Mouse (Mus musculus) E14TG2a.4 (cell line): Measurements from ENCODE around the gene Bco1.

ENCODE experiments used
- H3K27me3 ChIP-seq: 2 replicates; pipeline ENCODE4 v1.6.1; 2014; ENCODE audit warnings: low read length, control low read depth; ENCODE audit not compliant: insufficient read depth
- H3K36me3 ChIP-seq: 2 replicates; pipeline ENCODE4 v1.6.1; 2014; ENCODE audit warnings: low read length, control low read depth; ENCODE audit not compliant: insufficient read depth
- H3K4me1 ChIP-seq: replicated peaks from 2 replicates; pipeline ENCODE4 v1.6.1; 2014; ENCODE audit warnings: low read depth, low read length, control low read depth
- H3K4me3 ChIP-seq: replicated peaks from 2 replicates; pipeline ENCODE4 v1.5.1; 2014; ENCODE audit warnings: mild to moderate bottlenecking, low read length
- H3K9me3 ChIP-seq: 2 replicates; pipeline ENCODE4 v1.6.1; 2014; ENCODE audit warnings: low read length, control low read depth
- CTCF ChIP-seq: conservative IDR thresholded peaks from 2 replicates; pipeline ENCODE4 v1.5.1; 2014; ENCODE audit warnings: low read length
- NANOG ChIP-seq: IDR thresholded peaks from 2 replicates; pipeline ENCODE4 v1.6.1; 2014; ENCODE audit warnings: borderline replicate concordance, low read length, mixed read lengths
- POU5F1 ChIP-seq: IDR thresholded peaks from 2 replicates; pipeline ENCODE4 v1.6.1; 2014; ENCODE audit warnings: low read length, borderline replicate concordance

The Bco1 gene

DNA sequence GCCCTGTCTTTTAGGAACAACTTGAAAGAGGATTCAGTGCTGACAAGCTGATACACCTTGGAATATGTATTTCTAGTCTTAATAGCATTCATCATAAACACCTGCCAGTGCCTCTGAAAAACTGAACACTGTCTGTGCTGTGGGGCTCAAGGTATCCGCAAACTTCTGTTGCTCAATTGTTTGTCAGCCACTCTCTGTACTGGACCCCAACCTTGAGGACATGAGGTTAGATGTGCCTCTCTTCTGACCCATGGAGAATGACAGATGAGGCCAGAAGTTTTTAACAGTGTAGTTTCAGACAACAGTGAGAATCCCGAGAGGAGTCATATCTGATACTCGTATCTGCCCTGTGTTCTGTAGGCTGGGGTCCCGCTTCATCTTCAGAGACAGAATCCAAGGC lies 69.9 kb downstream of the Bco1 start:
- Histone ChIP-seq H3K4me1 (peaks cover 19% of the 10 kb centered on the region), H3K9me3 (no peaks in the 10 kb centered on the region), H3K36me3 (peaks cover 15% of the 10 kb centered on the region), H3K4me3 (no peak overlapping the region), H3K27me3 (peaks cover 8% of the 10 kb centered on the region; the same call in 1 of the 2 replicates)
- TF ChIP-seq POU5F1 (no peak), NANOG (no peak), CTCF (no peak)

DNA sequence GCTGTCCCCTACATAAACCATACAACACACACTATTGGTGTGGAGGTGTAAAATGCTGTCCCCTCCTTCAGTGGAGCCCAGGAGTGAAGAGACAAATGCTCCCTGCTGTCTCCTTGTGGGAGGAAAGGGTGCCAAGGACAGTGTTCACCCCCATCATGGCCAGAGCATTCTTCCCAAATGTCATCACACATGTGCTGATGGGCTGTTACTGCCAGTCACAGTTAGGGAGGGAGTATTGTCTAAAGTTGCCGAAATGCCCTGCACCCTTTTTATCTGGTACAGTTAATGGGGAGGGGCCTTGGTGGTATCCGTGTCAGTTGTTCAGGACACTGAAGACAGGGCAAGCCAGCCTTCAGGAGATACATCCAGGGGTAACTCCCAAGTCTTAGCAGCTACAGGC lies 70.9 kb downstream of the Bco1 start:
- peaks cover 4% of the 10 kb centered on the region; the same call in 1 of the 2 replicates for H3K27me3 ChIP-seq
- H3K4me3 ChIP-seq: no peak overlapping the region
- TF ChIP-seq NANOG (no peak), POU5F1 (no peak), CTCF (no peak)
- H3K4me1 ChIP-seq: peaks cover 19% of the 10 kb centered on the region
- H3K36me3 ChIP-seq: peaks cover 15% of the 10 kb centered on the region
- H3K9me3 ChIP-seq: no peaks in the 10 kb centered on the region

GRCm38 (mm10) chr8:117167243-117167883 lies 71.7 kb downstream of the Bco1 start:
- TF ChIP-seq CTCF: no peak
- TF ChIP-seq NANOG: no peak
- TF ChIP-seq POU5F1: no peak
- peaks cover 19% of the 10 kb centered on the region for H3K4me1 ChIP-seq

DNA sequence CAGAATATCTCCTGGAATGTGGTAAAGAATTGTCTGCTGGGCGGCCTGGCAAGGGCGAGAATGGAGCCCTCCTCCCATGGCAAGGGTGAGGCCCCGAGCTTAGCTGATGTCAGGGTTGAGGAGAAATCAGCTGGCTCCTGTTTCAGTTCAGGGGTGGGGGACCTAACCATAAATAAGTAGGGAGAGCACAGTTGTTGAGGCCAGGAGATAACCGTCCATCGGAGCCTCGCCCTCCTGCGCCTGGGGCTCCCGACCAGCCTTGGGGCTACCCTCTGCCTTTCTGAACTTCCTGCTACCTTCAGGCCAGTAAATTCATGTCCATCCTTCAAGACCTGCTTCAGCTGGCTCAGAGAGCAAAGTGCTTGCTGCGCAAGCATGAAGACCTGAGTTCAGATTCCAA lies 72.7 kb downstream of the Bco1 start:
- H3K4me1 ChIP-seq: peaks cover 19% of the 10 kb centered on the region
- no peaks in the 10 kb centered on the region for H3K9me3 ChIP-seq
- TF ChIP-seq NANOG: no peak
- no peak for TF ChIP-seq POU5F1
- TF ChIP-seq CTCF: no peak
- peaks cover 15% of the 10 kb centered on the region for H3K36me3 ChIP-seq
- peaks cover 4% of the 10 kb centered on the region; the same call in 1 of the 2 replicates for H3K27me3 ChIP-seq
- no peak overlapping the region for H3K4me3 ChIP-seq

More at GRCm38 (mm10) chr8:117167243-117167883, 71.7 kb downstream of the Bco1 start:
- peaks cover 15% of the 10 kb centered on the region for H3K36me3 ChIP-seq
- no peaks in the 10 kb centered on the region for H3K9me3 ChIP-seq
- H3K4me3 ChIP-seq: no peak overlapping the region
- H3K27me3 ChIP-seq: peaks cover 4% of the 10 kb centered on the region; the same call in 1 of the 2 replicates

DNA sequence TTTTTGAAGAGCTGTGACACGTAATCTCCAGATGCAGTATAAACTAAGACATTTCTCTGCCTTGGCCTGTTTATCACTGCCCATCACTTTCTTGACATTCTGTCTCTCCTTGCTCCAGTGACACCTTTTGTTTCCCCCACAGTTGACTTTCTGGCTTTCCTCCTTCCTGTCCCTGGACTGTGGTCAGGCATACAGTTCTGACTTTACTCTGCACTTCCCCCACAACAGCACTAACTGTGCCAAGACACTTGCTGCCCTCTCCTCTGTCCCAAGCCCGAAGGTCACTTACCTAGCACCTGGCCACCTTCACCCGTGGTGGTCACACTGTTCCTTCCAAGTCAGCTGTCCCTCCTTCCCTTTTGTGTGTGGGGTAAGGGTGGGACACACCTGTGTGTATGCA lies 76.2 kb downstream of the Bco1 start:
- Histone ChIP-seq H3K4me1 (peaks cover 14% of the 10 kb centered on the region), H3K9me3 (no peaks in the 10 kb centered on the region), H3K4me3 (no peak overlapping the region), H3K27me3 (peaks cover 4% of the 10 kb centered on the region; the same call in 1 of the 2 replicates), H3K36me3 (peaks cover 27% of the 10 kb centered on the region)
- TF ChIP-seq POU5F1 (no peak), NANOG (no peak), CTCF (no peak)

GRCm38 (mm10) chr8:117172904-117173303 lies 77.2 kb downstream of the Bco1 start:
- Histone ChIP-seq H3K36me3 (peaks cover 30% of the 10 kb centered on the region), H3K27me3 (no peaks in the 10 kb centered on the region), H3K4me3 (no peak overlapping the region), H3K4me1 (peaks cover 7% of the 10 kb centered on the region), H3K9me3 (no peaks in the 10 kb centered on the region)
- TF ChIP-seq CTCF (no peak), NANOG (no peak), POU5F1 (no peak)

- Histone ChIP-seq H3K4me3 (no peak overlapping the region), H3K9me3 (no peaks in the 10 kb centered on the region), H3K36me3 (peaks cover 27% of the 10 kb centered on the region), H3K27me3 (no peaks in the 10 kb centered on the region), H3K4me1 (peaks cover 4% of the 10 kb centered on the region)
- TF ChIP-seq CTCF (no peak), POU5F1 (no peak), NANOG (no peak)
Measured at GRCm38 (mm10) chr8:117173690-117174089, 78.0 kb downstream of the Bco1 start.

DNA sequence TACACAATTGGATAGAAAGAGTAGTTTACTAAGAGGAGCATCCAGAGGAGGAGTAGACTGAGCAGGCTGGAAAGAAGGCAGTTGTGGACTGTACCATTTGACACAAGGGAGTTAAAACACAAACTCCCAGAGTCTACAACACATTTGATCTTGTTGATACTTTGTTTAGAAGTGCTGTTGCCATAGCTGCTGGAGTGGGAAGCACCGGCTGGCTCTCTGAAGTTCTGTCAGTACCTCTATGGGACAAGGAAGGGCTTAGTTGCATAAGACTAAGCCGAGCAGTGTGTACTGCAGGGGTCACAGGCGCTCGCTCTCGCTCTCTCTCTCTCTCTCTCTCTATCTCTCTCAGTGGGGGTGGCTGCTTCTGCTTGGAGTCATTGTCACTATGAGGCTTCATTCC lies 78.9 kb downstream of the Bco1 start:
- TF ChIP-seq POU5F1 (no peak), CTCF (no peak), NANOG (no peak)
- H3K27me3 ChIP-seq: peaks cover 3% of the 10 kb centered on the region; the same call in 1 of the 2 replicates
- no peaks in the 10 kb centered on the region for H3K9me3 ChIP-seq
- peaks cover 20% of the 10 kb centered on the region for H3K36me3 ChIP-seq
- peaks cover 4% of the 10 kb centered on the region for H3K4me1 ChIP-seq
- no peak overlapping the region for H3K4me3 ChIP-seq

DNA sequence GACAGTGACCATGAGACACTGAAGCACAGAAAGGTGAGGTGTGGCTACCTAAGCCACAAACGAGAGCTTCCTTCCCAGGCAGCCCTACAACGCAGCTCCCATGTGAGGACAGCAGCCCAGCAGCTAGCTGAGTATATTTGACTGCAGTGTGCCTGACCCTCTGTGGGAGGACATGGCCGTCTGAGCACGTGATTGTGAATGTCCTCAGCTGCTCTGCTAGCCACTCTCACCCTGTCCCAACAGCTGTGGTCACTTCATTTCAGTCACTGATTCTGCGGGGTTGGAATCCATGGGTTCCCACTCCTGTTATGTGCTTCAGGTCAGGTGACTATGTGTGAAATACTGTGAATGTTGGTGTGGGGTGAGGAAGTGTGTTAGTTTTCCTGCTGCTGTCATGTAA lies 80.7 kb downstream of the Bco1 start:
- Histone ChIP-seq H3K27me3 (peaks cover 11% of the 10 kb centered on the region), H3K4me3 (no peak overlapping the region), H3K4me1 (peaks cover 7% of the 10 kb centered on the region), H3K9me3 (no peaks in the 10 kb centered on the region), H3K36me3 (peaks cover 20% of the 10 kb centered on the region)
- TF ChIP-seq NANOG (no peak), CTCF (no peak), POU5F1 (no peak)
